Mouse (Mus musculus): ENCODE results near the gene Foxo1.

- TF ChIP-seq GATA1 (IDR thresholded peaks at IDR 0.05; ENCODE audit: borderline replicate concordance, low read length) (no peak), FLI1 (IDR thresholded peaks at IDR 0.05; ENCODE audit: low read length) (no peak)
Observed at GRCm38 (mm10) chr3:52342801-52343200, 74.7 kb downstream of the Foxo1 start.

All from megakaryocyte, embryonic 14.5 days (primary cell).